Mouse (Mus musculus) embryo, embryonic 11 days (tissue): Measurements from ENCODE around the gene Adarb2.

Source experiments
- DNase-seq: peaks from one replicate; pipeline ENCODE4 v3.0.0-alpha.2; 2015

Adarb2 gene

DNA sequence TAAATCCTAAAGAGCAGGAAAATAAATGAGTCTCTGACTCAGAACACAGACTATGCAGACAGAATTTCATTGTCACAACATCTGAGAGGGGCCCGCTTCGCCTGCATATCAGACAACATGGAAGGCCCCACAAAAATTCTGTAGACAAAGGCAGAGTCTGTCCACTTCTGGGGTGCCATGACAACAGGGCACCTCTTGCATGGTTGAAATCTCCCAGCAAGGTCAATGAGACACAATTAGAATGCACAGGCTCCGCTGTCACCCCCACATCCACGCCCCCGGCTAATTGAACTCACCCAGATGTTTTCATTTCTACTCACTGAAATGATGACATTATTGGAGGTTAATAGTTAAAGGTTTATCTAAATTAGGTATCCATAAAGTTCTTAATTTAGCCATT is 296.9 kb downstream of the Adarb2 start:
- DNase-seq: peak; percentile 8

GRCm38 (mm10) chr13:8511069-8511817 is 308.6 kb downstream of the Adarb2 start:
- no peak for DNase-seq

GRCm38 (mm10) chr13:8515979-8516715 is 313.5 kb downstream of the Adarb2 start:
- DNase-seq: peak; percentile 13

DNA sequence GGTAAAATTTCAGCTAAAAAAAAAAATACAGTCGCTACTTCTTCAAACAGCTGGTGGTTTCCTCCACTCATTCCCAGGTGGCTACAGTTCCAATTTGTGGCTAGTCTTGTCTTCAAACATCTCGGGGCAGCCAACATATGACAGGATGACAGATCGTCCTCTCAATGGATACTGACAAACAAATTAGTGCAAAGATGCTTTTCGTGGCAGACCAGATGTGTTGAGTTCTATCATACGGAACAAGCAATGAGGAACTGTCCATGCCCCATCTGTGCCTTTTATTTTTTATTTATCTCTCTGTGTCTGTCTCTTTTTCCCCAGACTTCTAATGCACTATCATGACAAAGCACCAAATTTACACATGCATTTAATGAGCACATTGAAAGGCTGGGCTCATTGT is 316.5 kb downstream of the Adarb2 start:
- DNase-seq: no peak

DNA sequence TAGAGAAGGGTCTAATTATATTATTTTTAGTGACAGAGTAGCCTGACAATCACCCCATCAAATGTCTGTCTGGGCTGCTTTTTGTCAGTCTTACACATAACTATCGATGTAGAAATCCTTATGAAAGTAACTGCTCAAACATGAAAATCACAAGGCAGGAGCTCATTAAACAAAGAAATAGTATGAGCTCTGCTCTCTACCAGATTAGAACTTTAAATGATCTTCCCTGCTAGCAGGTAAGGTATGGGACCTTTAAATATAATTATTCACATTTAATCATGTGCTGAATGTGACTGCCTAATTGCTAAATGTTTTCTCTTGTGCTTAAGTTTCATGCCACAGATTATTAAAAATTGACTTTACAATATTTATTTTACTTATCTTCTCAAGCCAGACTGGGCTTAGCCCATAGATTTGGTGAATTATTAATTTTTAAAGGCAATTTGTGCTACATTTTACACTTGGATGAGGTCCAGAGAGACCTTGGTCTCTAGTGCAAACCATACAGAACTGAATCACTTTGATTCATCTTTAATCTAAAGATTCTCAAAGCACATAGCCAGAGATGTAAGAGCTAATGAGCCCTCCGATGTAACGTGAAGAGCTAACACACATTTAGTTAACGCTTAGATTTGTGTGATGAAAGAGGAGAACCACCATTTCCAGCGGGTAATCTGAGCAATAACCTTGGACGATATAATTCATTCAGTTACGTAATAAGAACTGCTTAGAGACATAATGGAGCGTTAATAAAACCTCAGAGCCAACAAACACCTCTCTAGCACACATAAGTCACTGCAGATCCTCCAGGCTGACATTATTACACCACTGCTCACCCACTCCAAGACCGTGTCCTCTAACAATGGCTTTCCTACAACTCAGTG is 323.3 kb downstream of the Adarb2 start:
- no peak for DNase-seq

GRCm38 (mm10) chr13:8534265-8535113 is 331.8 kb downstream of the Adarb2 start:
- no peak for DNase-seq

- DNase-seq: no peak
Observed at GRCm38 (mm10) chr13:8538481-8538880, 335.8 kb downstream of the Adarb2 start.

DNA sequence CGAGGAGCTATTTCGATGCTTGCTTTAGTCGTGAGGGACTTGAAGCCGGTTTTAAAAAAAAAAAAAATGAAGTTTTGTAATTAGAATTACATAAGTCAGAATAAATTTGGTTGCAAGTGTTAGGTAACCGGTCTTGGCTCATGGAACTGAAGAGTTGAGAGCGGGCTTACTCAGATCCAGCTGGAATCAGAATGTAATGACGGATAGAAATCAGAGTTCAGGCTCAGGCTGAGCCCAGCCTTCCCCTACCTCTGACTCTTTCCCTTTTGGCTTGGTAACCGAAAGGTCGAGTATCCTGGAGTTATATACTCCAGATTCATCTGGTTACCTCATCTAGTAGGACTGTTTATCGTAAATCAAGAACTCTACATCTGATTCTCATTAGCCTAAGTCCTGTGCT is 336.2 kb downstream of the Adarb2 start:
- DNase-seq: no peak

DNA sequence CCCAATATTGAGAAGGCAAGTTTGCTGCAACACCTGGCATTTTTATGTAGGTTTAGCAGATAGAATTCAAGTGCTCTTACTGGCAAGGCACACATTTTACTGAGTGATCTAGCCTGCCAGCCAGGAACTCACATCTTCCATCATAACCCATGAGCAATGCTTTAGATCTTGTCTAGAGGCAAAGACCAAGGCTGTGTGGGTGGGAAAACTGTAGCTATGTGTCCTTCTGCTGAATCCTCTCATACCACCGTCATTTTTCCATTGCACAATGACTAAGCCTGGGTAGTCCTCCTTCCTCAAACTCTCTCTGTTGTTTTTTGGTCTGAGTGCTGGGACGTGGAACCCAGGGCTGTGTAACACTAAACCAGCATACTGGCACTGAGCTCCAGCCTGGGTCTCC is 340.0 kb downstream of the Adarb2 start:
- DNase-seq: no peak

- no peak for DNase-seq
Observed at GRCm38 (mm10) chr13:8552242-8552641, 349.6 kb downstream of the Adarb2 start.

DNA sequence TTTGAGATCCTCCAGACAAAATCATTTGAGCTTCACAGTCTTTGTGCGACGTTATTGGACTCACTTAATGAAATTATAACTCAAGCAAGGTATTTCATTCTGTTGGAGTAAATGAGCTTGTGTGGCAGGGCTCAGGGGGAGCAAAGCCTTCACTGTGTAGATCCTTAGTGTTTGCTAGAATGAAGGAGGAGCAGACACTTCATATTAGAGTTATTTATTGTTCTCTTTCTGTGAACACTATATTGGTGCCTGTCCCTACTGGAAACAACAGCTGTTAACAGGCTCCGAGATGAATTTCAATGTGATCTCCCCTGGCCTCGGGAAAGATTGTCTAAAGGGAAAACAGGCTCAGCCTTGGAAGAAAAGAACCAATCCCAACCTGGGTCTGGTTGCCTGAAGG is 355.1 kb downstream of the Adarb2 start:
- DNase-seq: no peak

DNA sequence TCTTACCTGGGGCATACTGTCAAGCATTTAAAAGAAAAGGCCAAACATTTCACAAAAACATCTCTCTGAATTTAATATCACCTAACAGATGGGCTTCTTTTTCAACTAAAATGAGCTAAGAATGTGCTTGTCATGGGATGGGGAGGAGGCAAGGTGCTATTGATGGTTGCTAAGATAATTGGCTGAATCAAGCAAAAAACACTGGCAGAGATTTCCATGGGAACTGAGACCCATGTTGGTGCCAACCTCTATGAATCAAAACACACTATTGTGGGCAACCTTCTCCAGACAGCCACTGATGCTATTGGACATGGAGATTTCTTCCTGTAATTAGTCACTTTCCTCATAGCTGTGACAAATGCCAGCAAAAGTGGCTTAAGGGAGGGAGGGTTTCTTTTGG is 357.8 kb downstream of the Adarb2 start:
- DNase-seq: no peak

- no peak for DNase-seq
Observed at GRCm38 (mm10) chr13:8563161-8563560, 360.5 kb downstream of the Adarb2 start.

GRCm38 (mm10) chr13:8567111-8568026 is 364.7 kb downstream of the Adarb2 start:
- no peak for DNase-seq

DNA sequence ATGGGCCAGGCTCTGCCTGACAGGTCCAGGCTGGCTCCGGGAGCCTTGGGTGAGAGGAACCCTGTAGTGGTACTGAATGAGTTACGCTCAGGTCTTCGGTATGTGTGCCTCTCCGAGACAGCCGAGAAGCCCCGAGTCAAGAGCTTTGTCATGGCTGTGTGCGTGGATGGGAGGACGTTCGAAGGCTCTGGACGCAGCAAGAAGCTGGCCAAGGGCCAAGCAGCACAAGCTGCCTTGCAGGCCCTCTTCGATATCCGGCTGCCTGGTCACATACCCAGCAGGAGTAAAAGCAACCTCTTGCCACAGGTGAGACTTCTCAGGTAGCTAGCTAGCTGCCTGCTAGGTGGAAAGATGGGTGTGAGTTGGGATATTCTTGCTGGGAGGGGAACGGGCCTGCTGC is 367.6 kb downstream of the Adarb2 start:
- no peak for DNase-seq

DNA sequence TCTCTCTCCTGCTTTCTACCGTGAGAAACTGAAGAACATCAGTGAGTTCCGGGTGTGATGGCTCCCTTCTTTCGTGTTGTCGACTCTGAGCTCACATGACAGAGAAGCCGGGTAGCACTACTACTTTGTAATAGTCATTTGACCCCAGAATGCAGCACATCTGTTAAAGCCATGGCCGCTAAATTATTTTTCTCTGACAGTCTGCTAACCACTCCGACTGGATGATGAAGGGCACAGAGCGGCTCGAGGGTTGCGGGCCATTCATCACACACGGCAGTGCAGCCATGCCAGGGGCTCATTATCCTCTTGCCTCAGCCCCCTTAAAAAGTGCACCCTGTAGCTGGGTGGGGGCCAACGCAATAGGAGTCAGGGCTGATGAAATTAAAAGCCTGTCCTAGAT is 371.2 kb downstream of the Adarb2 start:
- DNase-seq: peak; percentile 20

DNA sequence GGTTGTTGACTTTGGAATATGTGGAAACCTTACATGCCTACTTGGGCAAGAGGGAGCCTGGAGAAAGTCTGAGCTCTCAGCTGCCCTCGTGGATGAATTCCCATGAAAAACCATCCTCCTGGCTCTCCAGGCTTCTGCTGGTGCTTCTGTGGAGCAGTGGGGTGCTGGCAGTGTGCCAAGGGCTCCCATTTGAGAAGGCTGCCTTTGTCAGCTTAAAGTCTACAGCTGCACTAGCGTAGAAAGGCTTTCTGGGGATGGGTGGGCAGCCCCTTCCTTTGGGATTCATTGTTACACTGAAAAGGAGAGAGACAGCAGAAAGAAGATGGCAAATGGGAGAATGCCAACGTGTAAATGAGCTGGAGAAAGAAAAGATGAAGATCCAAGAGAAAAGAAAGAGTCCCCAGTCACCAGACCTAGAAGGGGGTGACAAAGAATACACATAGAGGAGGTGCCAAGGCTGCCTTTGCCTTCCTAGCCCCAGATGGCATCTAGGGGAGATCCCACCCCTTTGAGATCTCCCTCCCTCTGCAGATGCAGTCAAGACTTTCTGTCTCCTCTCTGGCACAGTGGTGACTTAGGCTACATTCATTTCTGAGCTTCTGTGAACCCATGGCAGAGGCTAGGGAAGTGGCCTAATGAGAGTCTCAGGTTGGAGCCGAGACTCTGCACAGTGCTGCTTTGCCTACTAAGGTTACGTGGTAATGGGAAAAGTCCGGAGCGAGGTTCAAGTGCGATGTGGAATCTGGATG is 381.8 kb downstream of the Adarb2 start:
- no peak for DNase-seq

DNA sequence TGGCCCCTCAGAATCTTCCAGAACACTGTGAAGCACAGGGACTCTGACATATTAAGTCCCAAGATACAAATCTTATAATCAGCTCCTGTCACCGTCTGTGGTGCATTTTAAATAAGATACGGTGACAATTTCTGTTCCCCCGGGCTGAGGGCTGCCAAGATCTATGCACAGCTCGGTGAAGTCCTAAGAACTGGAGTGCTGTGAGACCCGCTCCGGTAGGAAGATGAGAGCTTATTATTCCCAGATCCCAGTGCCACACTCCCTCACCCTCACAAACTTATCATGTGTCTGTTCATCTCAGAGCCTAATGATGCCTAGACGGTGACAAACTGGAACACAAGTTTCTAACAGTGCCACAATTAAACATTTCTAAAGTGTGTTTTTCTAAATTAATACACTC is 384.8 kb downstream of the Adarb2 start:
- no peak for DNase-seq

- no peak for DNase-seq
Observed at GRCm38 (mm10) chr13:8590460-8590859, 387.8 kb downstream of the Adarb2 start.

- DNase-seq: no peak
Observed at GRCm38 (mm10) chr13:8596977-8597646, 394.4 kb downstream of the Adarb2 start.
